Mouse (Mus musculus): ENCODE data around the gene Banf1. TPM values are rescaled to one million over a fixed set of nuclear protein-coding genes. Genes with fewer than 3 reads are reported as not detected.
A peak's percentile ranks its signal among the peaks of the same experiment; 100 is the strongest.

Gene Banf1
- total and polyA plus RNA-seq, 2 experiments = 21.5 to 68.5 TPM

- H3K36me3 ChIP-seq (ENCODE audit: control insufficient read depth, insufficient read depth, low read length) = no peaks in the 10 kb centered on the region
- no peak overlapping the region for H3K27ac ChIP-seq (replicated peaks; ENCODE audit: insufficient read depth, low read depth, low read length)
- WGBS = 82% methylated on average over 6 of the region's 6 CpGs
- no peak overlapping the region for H3K9ac ChIP-seq (ENCODE audit: low read depth, low read length)
- DNase-seq (ENCODE audit: extremely low read depth, low read depth, low spot score) = no peak
- H3K27me3 ChIP-seq (ENCODE audit: control insufficient read depth, insufficient read depth, low read length) = no peaks in the 10 kb centered on the region
- no peaks in the 10 kb centered on the region for H3K79me2 ChIP-seq (ENCODE audit: control insufficient read depth, insufficient read depth, low read length)
- no peak overlapping the region for H3K4me3 ChIP-seq (ENCODE audit: insufficient read depth, low read depth, low read length)
- TF ChIP-seq CTCF (IDR thresholded peaks at IDR 0.05; ENCODE audit: low read depth, low read length) (no peak), POLR2A (IDR thresholded peaks at IDR 0.05; ENCODE audit: extremely low read depth, insufficient read depth, low read length) (no peak)
- peaks cover 3% of the 10 kb centered on the region; the same call in 1 of the 2 replicates for H3K4me1 ChIP-seq (ENCODE audit: control insufficient read depth, insufficient read depth, low read length)
Measured at GRCm38 (mm10) chr19:5348064-5348463, 18.9 kb downstream of the Banf1 start.

- H3K4me3 ChIP-seq (ENCODE audit: insufficient read depth, low read depth, low read length) = no peak overlapping the region
- H3K4me1 ChIP-seq (ENCODE audit: control insufficient read depth, insufficient read depth, low read length) = peaks cover 3% of the 10 kb centered on the region; the same call in 1 of the 2 replicates
- no peaks in the 10 kb centered on the region for H3K36me3 ChIP-seq (ENCODE audit: control insufficient read depth, insufficient read depth, low read length)
- H3K27ac ChIP-seq (replicated peaks; ENCODE audit: insufficient read depth, low read depth, low read length) = no peak overlapping the region
- DNase-seq (ENCODE audit: extremely low read depth, low read depth, low spot score) = no peak
- WGBS = 82% methylated on average over 6 of the region's 6 CpGs
- no peaks in the 10 kb centered on the region for H3K27me3 ChIP-seq (ENCODE audit: control insufficient read depth, insufficient read depth, low read length)
- TF ChIP-seq POLR2A (IDR thresholded peaks at IDR 0.05; ENCODE audit: extremely low read depth, insufficient read depth, low read length) (no peak), CTCF (IDR thresholded peaks at IDR 0.05; ENCODE audit: low read depth, low read length) (no peak)
- no peak overlapping the region for H3K9ac ChIP-seq (ENCODE audit: low read depth, low read length)
- H3K79me2 ChIP-seq (ENCODE audit: control insufficient read depth, insufficient read depth, low read length) = no peaks in the 10 kb centered on the region
Measured at GRCm38 (mm10) chr19:5345297-5346131, 21.5 kb downstream of the Banf1 start.

DNA sequence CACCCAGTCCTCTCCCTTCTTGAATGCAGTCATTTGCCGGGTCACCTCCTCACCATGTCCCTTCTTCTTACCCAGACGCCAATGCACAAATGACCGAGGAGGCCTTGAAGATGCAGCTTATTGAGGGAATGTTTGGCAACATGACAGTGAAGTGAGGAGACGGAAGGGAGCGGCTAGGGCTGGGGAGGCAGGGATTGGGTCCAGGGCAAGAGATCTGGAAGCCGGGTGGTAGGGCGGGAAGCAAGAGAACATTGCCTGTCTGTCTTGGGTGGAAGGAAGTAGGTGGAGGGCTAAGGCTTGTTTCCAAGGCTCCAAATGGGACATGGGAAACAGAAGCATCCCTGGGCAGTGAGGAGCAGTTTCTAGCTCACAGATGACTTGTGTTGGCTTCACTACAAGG lies 25.6 kb downstream of the Banf1 start:
- Histone ChIP-seq H3K9ac (ENCODE audit: low read depth, low read length) (no peak overlapping the region), H3K27ac (replicated peaks; ENCODE audit: insufficient read depth, low read depth, low read length) (no peak overlapping the region), H3K36me3 (ENCODE audit: control insufficient read depth, insufficient read depth, low read length) (no peaks in the 10 kb centered on the region), H3K79me2 (ENCODE audit: control insufficient read depth, insufficient read depth, low read length) (no peaks in the 10 kb centered on the region), H3K4me3 (ENCODE audit: insufficient read depth, low read depth, low read length) (no peak overlapping the region), H3K4me1 (ENCODE audit: control insufficient read depth, insufficient read depth, low read length) (no peaks in the 10 kb centered on the region), H3K27me3 (ENCODE audit: control insufficient read depth, insufficient read depth, low read length) (no peaks in the 10 kb centered on the region)
- DNase-seq (ENCODE audit: extremely low read depth, low read depth, low spot score) = no peak
- 90% methylated on average over 7 of the region's 7 CpGs for WGBS
- no peak for TF ChIP-seq POLR2A (IDR thresholded peaks at IDR 0.05; ENCODE audit: extremely low read depth, insufficient read depth, low read length)
- TF ChIP-seq CTCF (IDR thresholded peaks at IDR 0.05; ENCODE audit: low read depth, low read length) = no peak

DNA sequence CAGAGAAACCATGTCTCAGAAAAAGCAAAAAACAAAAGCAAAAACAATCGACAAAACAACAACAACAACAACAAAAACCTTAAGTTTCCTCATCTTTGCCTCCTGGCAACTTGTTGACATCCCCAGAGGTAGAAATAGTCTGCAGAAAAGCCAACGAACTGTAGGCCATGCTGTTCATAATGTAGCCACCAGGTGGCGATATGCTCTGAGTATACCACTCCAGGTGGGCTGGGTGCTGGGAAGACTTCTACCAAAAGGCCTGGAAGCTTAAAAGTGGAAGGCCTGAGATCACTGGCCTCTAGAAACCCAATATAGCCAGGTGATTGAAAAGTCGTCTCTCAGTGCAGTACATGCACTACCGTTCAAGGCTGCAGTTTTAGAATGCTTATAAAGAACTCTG lies 29.0 kb downstream of the Banf1 start:
- 23% methylated on average over 5 of the region's 5 CpGs for WGBS
- H3K4me1 ChIP-seq (ENCODE audit: control insufficient read depth, insufficient read depth, low read length) = no peaks in the 10 kb centered on the region
- TF ChIP-seq CTCF (IDR thresholded peaks at IDR 0.05; ENCODE audit: low read depth, low read length) = peak; percentile 70
- no peak for TF ChIP-seq POLR2A (IDR thresholded peaks at IDR 0.05; ENCODE audit: extremely low read depth, insufficient read depth, low read length)

DNA sequence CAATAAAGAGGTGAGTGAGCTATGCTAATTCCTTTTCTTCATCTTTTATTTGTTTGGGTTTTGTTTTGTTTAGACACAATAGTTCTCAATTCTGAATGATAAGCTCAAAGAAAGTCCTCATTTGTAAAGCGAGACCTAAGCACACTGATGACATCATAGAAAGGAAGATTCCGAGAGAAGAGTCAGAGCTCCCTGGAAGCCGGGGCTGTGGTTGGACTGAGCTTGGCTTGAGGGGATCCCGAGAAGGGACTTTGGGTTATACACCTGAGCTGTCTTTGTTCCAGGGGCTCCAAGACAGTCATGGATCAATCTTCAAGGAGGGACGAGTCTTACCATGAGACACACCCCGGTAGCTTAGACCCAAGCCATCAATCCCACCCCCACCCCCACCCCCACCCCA lies 31.5 kb downstream of the Banf1 start, which contains the start of gene Catsper1:
Catsper1 (plus strand) TSS at position 301 of the 400 bp plus-strand sequence.
- TF ChIP-seq CTCF (IDR thresholded peaks at IDR 0.05; ENCODE audit: low read depth, low read length) = no peak
- no peak for TF ChIP-seq POLR2A (IDR thresholded peaks at IDR 0.05; ENCODE audit: extremely low read depth, insufficient read depth, low read length)
- no peaks in the 10 kb centered on the region for H3K36me3 ChIP-seq (ENCODE audit: control insufficient read depth, insufficient read depth, low read length)
- H3K27me3 ChIP-seq (ENCODE audit: control insufficient read depth, insufficient read depth, low read length) = no peaks in the 10 kb centered on the region
- H3K79me2 ChIP-seq (ENCODE audit: control insufficient read depth, insufficient read depth, low read length) = no peaks in the 10 kb centered on the region
- H3K27ac ChIP-seq (replicated peaks; ENCODE audit: insufficient read depth, low read depth, low read length) = no peak within 1 kb of the TSS
- no peak for DNase-seq (ENCODE audit: extremely low read depth, low read depth, low spot score)
- no peak within 1 kb of the TSS for H3K4me3 ChIP-seq (ENCODE audit: insufficient read depth, low read depth, low read length)
- H3K4me1 ChIP-seq (ENCODE audit: control insufficient read depth, insufficient read depth, low read length) = no peaks in the 10 kb centered on the region
- WGBS = 87% methylated on average over 6 of the region's 6 CpGs
- H3K9ac ChIP-seq (ENCODE audit: low read depth, low read length) = no peak within 1 kb of the TSS

More for the DNA sequence above, 29.0 kb downstream of the Banf1 start:
- no peak overlapping the region for H3K4me3 ChIP-seq (ENCODE audit: insufficient read depth, low read depth, low read length)
- no peaks in the 10 kb centered on the region for H3K27me3 ChIP-seq (ENCODE audit: control insufficient read depth, insufficient read depth, low read length)
- DNase-seq (ENCODE audit: extremely low read depth, low read depth, low spot score) = peak; percentile 52
- H3K79me2 ChIP-seq (ENCODE audit: control insufficient read depth, insufficient read depth, low read length) = no peaks in the 10 kb centered on the region
- no peak overlapping the region for H3K9ac ChIP-seq (ENCODE audit: low read depth, low read length)
- no peak overlapping the region for H3K27ac ChIP-seq (replicated peaks; ENCODE audit: insufficient read depth, low read depth, low read length)
- no peaks in the 10 kb centered on the region for H3K36me3 ChIP-seq (ENCODE audit: control insufficient read depth, insufficient read depth, low read length)

- Histone ChIP-seq H3K27me3 (ENCODE audit: control insufficient read depth, insufficient read depth, low read length) (no peaks in the 10 kb centered on the region), H3K27ac (replicated peaks; ENCODE audit: insufficient read depth, low read depth, low read length) (no peak overlapping the region), H3K36me3 (ENCODE audit: control insufficient read depth, insufficient read depth, low read length) (no peaks in the 10 kb centered on the region), H3K9ac (ENCODE audit: low read depth, low read length) (no peak overlapping the region), H3K4me1 (ENCODE audit: control insufficient read depth, insufficient read depth, low read length) (no peaks in the 10 kb centered on the region), H3K79me2 (ENCODE audit: control insufficient read depth, insufficient read depth, low read length) (no peaks in the 10 kb centered on the region), H3K4me3 (ENCODE audit: insufficient read depth, low read depth, low read length) (no peak overlapping the region)
- TF ChIP-seq POLR2A (IDR thresholded peaks at IDR 0.05; ENCODE audit: extremely low read depth, insufficient read depth, low read length) (no peak), CTCF (IDR thresholded peaks at IDR 0.05; ENCODE audit: low read depth, low read length) (no peak)
- WGBS = 80% methylated on average over 5 of the region's 5 CpGs
- DNase-seq (ENCODE audit: extremely low read depth, low read depth, low spot score) = no peak
Measured at GRCm38 (mm10) chr19:5334741-5335140, 32.2 kb downstream of the Banf1 start.

Data from liver, adult 2 months (tissue).